Mouse (Mus musculus) stomach, postnatal 0 days (tissue): ENCODE measurements at regions not wholly inside any gene's neighbourhood (a gene's known extent, or its start where the extent isn't known, plus 50 kb on each side); places are given as distances from the start of the nearest gene placed in this dataset.

Source experiments
- CTCF ChIP-seq: IDR thresholded peaks from 2 replicates; pipeline ENCODE4 v1.5.1; 2016; ENCODE audit warnings: antibody characterized with exemption, low read depth, mild to moderate bottlenecking, moderate library complexity
- EP300 ChIP-seq: optimal IDR thresholded peaks from 2 replicates; pipeline ENCODE3; 2016; ENCODE audit warnings: antibody characterized with exemption

- TF ChIP-seq CTCF: no peak
- TF ChIP-seq EP300: no peak
Observed at GRCm38 (mm10) chr10:44595932-44596331, 67.6 kb upstream of the Prdm1 start.
